Mouse (Mus musculus) myocyte (in vitro differentiated cells): ENCODE measurements around the gene Midn.

ENCODE experiments used
- E2F4 ChIP-seq: IDR thresholded peaks from one replicate; pipeline ENCODE4 v1.6.1; 2011; ENCODE audit warnings: mild to moderate bottlenecking, control low read depth, moderate library complexity; ENCODE audit not compliant: insufficient read depth
- MAX ChIP-seq: IDR thresholded peaks from one replicate; pipeline ENCODE4 v1.6.1; 2011; ENCODE audit warnings: low read depth, mild to moderate bottlenecking, control low read depth
- MYOD1 ChIP-seq, 3 experiments: IDR thresholded peaks; one replicate each; pipeline ENCODE4 v1.6.1; 2011; ENCODE audit warnings: control low read depth in 2 of 3, low read depth in 2 of 3, mild to moderate bottlenecking in 2 of 3, moderate library complexity in 1 of 3; ENCODE audit not compliant: insufficient read length in 2 of 3, control insufficient read depth in 1 of 3
- MYOG ChIP-seq, 3 experiments: IDR thresholded peaks; one replicate each; pipeline ENCODE4 v1.6.1; 2011; ENCODE audit warnings: control low read depth in 2 of 3, low read depth in 2 of 3, mild to moderate bottlenecking in 2 of 3; ENCODE audit not compliant: insufficient read length in 2 of 3, control insufficient read depth in 1 of 3, insufficient read depth in 1 of 3
- POLR2A ChIP-seq: IDR thresholded peaks from one replicate; pipeline ENCODE4 v1.6.1; 2011; ENCODE audit warnings: low read depth, mild to moderate bottlenecking, control low read depth, moderate library complexity; ENCODE audit not compliant: insufficient read length
- POLR2AphosphoS2 ChIP-seq: IDR thresholded peaks from one replicate; pipeline ENCODE4 v1.6.1; 2011; ENCODE audit warnings: low read depth, control low read depth; ENCODE audit not compliant: insufficient read length
- REST ChIP-seq: IDR thresholded peaks from one replicate; pipeline ENCODE4 v1.6.1; 2011; ENCODE audit warnings: mild to moderate bottlenecking, control low read depth, moderate library complexity; ENCODE audit not compliant: insufficient read depth, insufficient read length
- TCF12 ChIP-seq: IDR thresholded peaks from one replicate; pipeline ENCODE4 v1.6.1; 2011; ENCODE audit warnings: mild to moderate bottlenecking, control low read depth; ENCODE audit not compliant: poor library complexity, insufficient read depth, severe bottlenecking
- USF1 ChIP-seq: IDR thresholded peaks from one replicate; pipeline ENCODE4 v1.6.1; 2011; ENCODE audit warnings: low read depth, mild to moderate bottlenecking, control low read depth, moderate library complexity

DNA sequence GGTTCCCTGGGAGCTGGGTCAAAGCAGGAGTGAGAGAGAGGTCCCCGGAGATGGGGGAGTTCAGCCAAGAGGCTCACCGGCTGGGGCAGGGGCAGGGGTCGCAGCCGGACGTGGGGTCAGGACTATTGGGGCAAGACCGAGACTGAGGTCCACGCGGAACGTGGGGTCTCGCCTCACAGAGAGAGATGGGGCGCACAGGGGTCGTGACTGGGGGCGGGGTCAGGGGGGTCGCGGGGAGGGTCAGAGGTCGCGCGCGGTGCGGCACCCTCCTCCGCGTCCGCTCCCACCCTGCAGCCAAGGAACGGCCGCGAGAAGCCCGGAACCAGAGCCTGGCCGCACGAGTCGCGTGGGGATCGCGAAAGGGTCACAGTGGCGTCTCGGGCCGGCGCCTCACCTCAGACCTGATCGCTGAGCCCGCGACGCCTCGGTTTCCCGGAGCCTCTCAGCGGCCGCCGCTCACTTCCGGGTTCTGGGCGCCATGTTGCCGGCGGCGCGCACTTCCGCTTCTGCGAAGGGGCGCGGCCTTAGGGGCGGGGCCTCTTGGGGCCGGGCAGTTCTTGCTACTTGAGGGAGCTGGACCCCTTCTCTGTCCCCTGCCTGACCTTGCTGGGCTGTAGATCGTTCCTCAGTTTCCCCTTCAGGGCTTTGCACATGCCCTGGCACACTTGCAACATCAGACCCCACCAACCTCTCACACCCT, 45.7 kb upstream of the Midn start:
- TF ChIP-seq POLR2AphosphoS2: peak; percentile 79
- TF ChIP-seq TCF12: no peak
- TF ChIP-seq POLR2A: peak; percentile 78
- no peak for TF ChIP-seq REST
- TF ChIP-seq E2F4: no peak
- no peak for TF ChIP-seq USF1
- no peak for TF ChIP-seq MYOD1 (IDR thresholded peaks at IDR 0.05; ENCODE audit: control insufficient read depth in 1 of 3, insufficient read length in 2 of 3, low read depth in 2 of 3)
- no peak for TF ChIP-seq MYOG (IDR thresholded peaks at IDR 0.05; ENCODE audit: control insufficient read depth in 1 of 3, insufficient read depth in 1 of 3, insufficient read length in 2 of 3, low read depth in 2 of 3)
- TF ChIP-seq MAX: no peak
